Mouse (Mus musculus) natural killer cell, adult 2 months (primary cell): ENCODE results near the gene Eno2.

Experiments used
- DNase-seq, 2 experiments: peaks; one replicate each; pipeline ENCODE4 v3.0.0; 2022; ENCODE audit warnings: low spot score in 2 of 2

Gene Eno2

DNA sequence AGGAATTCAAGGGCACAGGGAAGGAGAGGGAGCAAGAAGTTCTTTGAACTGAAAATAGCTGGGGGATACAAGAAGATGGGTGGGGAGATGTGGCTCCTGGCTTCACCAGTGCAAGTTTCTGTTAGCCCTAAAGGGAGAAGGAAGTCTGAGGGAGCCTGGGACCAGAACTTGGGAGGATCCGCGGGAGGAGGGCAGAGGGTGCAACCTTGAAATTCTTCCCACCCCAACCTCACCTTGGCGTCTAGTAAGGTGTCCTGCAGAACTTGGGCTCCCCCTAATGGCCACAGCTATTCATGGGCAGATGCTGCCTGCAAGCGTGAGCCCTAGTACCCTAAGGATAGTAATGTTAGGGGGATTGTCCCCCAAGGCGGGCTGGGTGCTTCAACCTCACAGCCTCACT is 10.2 kb downstream of the Eno2 start:
- DNase-seq: peak; percentile 77 to 87

- no peak for DNase-seq
These were observed 10.6 kb downstream of the Eno2 start for GRCm38 (mm10) chr6:124758849-124759232.

DNA sequence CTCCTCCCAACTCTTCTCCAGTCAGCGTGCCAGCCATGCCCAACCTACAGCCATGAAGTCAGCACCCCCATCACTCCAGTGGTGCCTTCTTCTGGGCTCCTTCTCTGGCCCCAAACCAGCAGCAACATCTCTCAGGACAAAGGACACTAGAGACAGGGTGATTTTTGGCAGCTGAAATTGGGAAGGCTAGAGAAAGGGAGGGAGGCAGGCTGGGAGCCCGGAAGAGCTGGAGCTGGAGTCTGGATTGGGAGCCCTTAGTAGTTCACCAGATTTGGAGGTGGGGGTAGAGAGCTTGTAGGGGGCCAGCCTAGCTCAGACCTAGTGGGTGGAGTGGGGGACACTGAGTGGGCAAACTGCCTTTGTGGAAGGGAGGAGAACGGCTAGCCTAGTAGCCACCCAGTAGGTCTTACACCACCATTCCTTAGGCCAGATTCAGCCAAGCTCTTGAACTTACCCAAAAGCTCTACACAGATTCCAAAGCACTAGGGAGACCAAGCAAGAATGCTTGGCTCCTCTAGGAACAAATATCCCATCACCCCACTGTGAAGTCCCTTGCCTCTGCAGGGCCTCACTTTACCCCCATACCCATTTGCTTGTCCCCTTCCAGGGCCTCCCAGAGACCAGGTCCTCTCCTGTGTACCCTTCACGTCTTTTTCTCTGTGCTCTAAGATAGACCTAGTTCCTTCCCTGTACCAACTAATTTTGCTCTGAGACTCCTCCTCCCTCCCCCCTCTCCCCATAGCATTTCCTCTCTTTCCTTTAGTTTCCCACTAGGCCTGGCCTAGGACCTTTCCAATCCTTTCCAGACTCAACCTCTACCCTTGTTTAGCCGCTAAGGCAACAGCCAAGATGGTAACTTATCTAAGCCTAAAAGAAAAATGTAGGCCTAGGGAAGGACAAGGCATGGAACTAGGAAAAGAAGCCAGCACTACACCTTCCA is 11.3 kb downstream of the Eno2 start:
- DNase-seq: no peak

GRCm38 (mm10) chr6:124757351-124757880 is 12.1 kb downstream of the Eno2 start:
- DNase-seq: no peak

DNA sequence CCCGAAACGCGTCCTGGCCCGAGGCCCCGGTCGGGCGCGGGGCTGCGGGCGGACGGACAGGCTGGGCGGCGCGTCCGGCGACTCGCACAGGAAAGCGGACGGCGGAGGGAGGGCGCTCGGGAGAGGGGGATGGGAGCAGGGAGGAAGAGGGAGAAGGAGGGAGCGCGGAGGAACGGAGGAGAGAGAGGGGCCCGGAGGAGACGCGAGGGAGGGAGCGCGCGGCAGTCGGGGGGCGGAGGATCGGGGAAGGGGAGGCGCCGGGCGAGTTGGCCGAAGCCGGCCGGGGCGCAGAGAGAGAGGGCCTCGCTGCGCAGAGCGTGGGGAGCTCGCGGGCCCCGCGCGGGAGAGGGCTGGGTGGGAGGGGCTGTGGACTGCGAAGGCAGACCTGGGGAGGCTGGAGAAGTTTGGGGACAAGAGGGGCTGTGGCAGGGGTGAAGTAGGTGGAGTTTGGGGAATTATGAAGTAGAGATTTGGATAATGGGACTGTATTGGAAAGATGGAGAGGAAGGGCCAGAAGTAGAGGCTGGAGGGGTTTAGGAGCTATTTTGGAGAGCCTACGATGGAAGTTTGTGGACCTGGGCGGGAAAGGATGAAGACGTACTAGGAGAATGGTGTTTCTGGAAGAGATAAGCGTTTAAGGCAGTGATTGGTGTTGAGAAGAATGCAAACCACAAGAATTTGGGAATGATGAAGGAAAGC is 12.7 kb downstream of the Eno2 start:
- peak in 1 of 2 experiments; percentile 24 for DNase-seq

DNA sequence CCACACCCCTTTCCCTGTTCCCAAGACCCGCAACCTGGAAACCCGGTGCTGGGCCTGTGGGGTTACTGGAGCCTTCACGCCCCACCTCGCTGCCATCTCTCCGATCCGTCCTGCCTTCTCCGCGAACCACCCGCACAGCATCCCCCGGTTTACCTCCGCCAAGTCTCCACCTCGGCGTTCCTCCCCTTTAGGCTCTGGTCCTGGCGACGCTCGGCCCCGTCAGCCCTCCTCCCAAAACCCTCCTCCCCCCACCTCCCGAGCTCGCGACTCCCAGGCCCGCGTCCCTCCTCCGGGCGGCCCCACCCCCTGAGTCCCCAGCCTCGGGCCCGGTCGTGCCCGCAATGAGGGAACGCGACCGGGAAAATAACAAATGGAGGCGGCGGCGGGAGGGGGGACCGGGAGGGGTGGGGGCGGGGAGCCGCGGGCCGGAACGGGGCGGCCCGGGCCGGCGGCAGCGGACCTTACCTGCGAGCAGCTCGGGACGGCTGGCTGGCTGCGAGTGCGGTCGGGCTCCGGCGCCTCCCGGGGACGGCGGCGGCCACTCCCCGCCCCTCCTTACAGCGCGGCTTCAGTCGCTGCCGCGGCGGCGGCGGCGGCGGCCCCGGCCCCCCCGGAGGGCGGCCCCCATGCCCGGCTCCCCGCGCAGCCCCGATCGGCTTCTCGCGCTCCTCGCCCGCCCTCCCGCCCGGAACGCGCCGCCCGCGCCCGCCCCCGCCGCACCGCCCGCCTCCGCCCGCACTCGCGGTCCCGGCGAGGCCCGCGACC is 13.5 kb downstream of the Eno2 start, which contains the start of the genes Gm45234 and Atn1:
Gm45234 (minus strand) TSS at position 191 of the 765 bp plus-strand sequence.
Atn1 (minus strand) TSS at position 694 of the 765 bp plus-strand sequence.
- DNase-seq: no peak

GRCm38 (mm10) chr6:124755306-124755705 is 14.2 kb downstream of the Eno2 start:
- no peak for DNase-seq

DNA sequence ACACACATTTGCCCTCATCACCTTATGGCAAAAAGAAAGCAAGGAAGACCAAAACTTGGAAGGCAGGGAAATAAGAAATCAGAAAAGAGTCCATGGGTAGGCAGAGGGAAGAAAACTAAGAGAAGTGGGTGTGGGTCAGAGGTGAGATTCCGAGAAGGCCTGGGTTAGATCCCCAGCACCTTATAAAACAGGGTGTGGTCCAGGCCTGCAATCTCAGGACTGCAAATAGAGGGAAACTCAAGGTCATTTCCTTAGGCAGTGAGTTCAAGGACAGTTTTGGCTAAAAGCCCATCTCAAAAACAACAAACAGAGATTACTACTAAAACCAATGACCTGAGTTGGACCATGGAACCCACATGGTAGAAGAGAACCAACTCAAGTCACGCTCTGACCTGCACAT is 15.6 kb downstream of the Eno2 start:
- no peak for DNase-seq

DNA sequence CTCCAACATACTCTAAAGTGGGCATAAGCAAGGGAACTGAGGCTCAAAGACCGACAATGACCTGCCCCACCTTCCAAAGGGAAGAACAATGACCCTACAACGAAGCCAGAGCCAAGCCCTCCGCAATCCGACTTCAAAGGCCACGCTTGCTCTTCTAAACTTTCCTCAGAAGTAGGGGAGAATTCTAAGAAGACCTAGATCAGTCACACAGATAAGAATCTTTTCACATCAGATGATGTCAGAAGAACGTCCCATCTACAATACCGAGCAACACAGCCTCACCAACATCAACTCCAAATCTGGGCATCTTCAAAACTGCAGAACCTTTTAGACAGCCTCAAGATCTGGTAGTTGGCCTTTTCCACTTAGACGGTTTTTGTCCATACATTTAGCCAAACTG is 19.1 kb downstream of the Eno2 start:
- DNase-seq: no peak

DNA sequence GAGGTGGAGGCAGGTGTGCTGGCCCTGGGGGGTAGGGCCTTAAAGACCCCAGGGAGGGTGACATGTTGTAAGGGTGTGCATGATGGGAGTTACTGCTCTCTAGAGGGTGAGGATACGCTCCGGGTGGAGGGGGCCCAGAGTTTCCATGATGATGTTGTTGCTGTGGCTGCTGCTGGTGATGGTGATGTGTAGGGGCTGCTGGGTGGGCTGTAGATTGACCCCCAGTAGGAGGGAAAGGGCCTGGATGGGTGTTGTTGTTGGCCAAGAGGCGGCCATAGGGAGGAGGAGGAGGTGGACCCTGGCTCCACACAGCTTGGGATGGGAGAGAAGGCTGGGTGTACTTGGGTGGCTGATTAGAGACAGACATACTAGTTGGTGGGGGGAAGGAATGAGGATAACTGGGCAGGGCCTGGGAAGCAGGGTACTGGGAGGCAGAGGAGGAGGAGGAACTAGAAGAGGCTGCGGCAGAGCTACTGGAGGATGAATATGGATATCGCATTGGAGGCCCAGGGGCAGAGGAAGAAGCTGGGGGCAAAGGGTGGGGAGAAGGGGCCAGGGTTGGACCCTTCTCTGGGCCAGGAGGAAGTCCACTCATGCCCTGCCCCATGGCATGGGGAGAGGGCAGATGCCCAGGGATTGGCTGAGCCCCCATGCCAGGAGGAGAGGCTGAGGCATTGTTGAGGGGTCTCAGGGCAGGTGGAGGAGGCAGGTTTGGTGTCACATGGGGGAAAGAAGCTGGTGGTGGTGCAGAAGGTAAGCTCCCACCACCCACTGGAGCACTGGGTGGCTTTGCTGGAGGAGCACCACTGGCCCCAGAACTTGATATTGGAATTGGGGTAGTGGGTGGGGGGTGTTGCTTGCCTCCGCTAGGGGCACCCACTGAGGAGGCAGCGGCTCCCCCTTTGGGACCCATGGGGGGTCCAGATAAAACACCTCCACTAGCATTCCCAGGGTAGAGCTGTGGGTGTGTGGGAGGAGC is 22.5 kb downstream of the Eno2 start:
- no peak for DNase-seq

- no peak for DNase-seq
These were observed 23.2 kb downstream of the Eno2 start for GRCm38 (mm10) chr6:124746296-124746605.

DNA sequence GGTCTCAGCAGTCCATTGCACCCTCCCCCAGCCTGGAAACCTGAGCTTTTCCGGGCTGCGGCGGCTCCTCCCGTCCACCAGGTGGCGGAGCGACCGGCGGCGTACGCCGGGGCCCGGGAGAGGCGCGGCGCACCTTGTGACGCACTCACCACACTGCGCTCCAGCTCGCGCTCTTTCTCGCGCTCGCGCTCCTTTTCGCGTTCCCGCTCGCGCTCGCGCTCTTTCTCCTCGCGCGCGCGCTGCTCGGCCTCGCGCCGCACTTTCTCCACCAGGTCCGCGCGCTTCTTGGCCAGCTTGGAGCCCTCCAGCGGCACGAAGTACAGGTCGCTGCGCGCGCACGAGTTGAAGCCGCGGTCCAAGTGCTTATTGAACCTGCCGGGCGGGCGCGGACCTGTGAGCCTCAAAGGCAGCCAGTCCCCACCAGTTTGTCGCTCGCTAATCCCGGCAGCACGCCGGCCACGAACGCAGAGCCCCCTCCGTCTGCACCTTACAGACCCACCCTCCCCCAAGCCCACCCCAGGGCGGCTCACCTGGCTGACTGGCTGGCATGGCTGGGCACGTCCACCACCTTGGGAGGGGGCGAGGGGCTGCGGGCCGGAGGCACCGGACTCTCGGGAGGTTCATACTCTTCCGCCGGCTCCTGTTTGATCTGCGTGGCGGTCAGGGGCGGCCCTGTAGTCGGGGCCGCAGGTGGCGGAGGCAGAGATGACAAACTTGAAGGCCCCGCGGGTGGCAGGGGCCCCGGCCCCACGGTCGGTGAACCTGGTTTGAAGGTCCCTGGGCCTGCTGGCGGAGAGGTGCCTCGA is 23.8 kb downstream of the Eno2 start:
- DNase-seq: peak; percentile 93 to 95

- DNase-seq: no peak
These were observed 24.6 kb downstream of the Eno2 start for GRCm38 (mm10) chr6:124744755-124745321.

- DNase-seq: no peak
These were observed 25.8 kb downstream of the Eno2 start for GRCm38 (mm10) chr6:124743647-124744046.

- DNase-seq: no peak
These were observed 26.5 kb downstream of the Eno2 start for GRCm38 (mm10) chr6:124742839-124743514.

- DNase-seq: no peak
These were observed 27.6 kb downstream of the Eno2 start for GRCm38 (mm10) chr6:124741842-124742241.

DNA sequence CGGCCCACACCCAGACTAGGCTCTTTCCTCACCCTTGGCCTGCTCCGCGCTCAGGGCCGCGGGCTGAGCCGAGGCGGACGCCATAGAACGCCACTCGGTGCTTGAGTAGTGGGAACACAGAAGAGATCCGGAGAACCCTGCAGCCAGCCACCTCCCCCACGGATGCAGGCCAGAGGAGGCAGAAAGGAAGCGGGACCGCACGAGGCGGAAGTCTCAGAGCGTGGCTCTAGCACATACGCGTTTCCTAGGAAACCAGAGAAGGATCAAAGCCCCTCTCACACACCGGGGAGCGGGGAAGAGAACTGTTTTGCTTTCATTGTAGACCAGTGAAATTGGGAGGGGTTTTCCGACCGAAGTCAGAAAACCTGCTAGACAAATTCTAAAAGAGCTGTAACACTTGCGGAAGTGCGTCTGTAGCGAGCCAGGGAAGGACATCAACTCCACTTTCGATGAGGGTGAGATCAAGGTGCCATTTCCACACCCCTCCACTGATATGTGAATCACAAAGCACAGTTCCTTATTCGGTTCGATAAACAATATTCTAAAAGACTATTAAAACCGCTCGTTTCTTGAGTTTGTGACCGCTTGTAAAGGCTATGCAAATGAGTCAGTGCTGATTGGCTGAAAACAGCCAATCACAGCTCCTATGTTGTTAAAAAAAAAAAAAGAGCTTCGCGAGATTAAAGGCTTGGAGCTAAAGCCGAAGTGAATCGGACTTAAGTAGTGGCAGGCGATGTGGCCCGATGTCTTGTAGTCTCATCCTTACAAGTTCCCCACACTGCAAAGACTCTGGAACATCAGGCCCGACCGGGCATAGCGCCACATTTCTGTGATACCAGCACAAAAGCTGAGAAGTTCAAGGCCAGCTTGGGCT is 28.3 kb downstream of the Eno2 start, which contains the start of gene Grcc10:
Grcc10 (minus strand) TSS at position 487 of the 874 bp plus-strand sequence.
- peak; percentile 89 to 93 for DNase-seq
